ENCODE assay signal across 8 mouse cellular contexts in the genomic region with DNA sequence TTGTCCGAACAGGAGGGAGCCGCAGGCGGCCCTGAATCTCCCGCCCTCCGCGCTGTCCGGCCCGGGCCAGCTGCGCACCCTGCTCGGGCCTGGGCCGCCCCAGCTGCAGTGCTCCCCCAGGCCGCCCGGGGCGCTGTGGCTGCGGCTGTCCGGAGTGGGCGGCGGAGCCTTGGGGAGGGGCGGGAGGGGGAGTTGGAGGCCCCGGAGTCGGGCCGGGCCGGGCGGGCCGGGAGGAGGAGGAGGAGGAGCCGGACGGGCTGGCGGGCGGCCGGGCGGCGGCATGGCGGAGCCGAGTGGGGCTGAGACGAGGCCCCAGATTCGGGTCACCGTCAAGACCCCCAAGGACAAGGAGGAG. TPM values are rescaled to one million over a fixed set of nuclear protein-coding genes. Genes with fewer than 3 reads are reported as not detected.
DNase-seq lines count a peak whose midpoint lies in the region; ATAC-seq lines count a peak whose summit lies in the region.

A gene (plus strand): TSS at position 234 of the 355 bp plus-strand sequence.

- H3K4me2 ChIP-seq in hindbrain, embryonic 13.5 days: peak within 1 kb of the TSS; percentile 82

- no peaks in the 10 kb centered on the region for H3K27me3 ChIP-seq in hindbrain, embryonic 13.5 days

- peak within 1 kb of the TSS; percentile 95 for H3K27ac ChIP-seq in hindbrain, embryonic 13.5 days

- peak within 1 kb of the TSS; percentile 93 for H3K9ac ChIP-seq in hindbrain, embryonic 13.5 days

- under 1% methylated on average over 20 of the region's 37 CpGs for WGBS in hindbrain, embryonic 13.5 days

- ATAC-seq in hindbrain, embryonic 13.5 days (ENCODE audit: low FRiP score): peak; percentile 87

- no peaks in the 10 kb centered on the region for H3K9me3 ChIP-seq in hindbrain, embryonic 13.5 days

- peak; percentile 94 for DNase-seq in MN1 (ENCODE audit: low spot score)
- peak; percentile 93 to 95 for DNase-seq in cerebellum, postnatal 14 days
- DNase-seq in frontal cortex, postnatal 25 days (ENCODE audit: low spot score in 2 of 2): peak; percentile 72 to 81
- DNase-seq in layer of hippocampus, postnatal 25 days (ENCODE audit: extremely low spot score in 1 of 2, low spot score in 1 of 2): peak; percentile 87 to 95
- peak; percentile 92 for DNase-seq in lung, postnatal 25 days (ENCODE audit: low spot score)
- peak; percentile 77 for DNase-seq in retina, adult 2 months (ENCODE audit: low read depth, low spot score)
- peak; percentile 93 for DNase-seq in thymus, postnatal 25 days

- peaks cover 34% of the 10 kb centered on the region for H3K4me1 ChIP-seq in hindbrain, embryonic 13.5 days (replicated peaks)

- peak within 1 kb of the TSS; percentile 84 for H3K4me3 ChIP-seq in hindbrain, embryonic 13.5 days

- H3K36me3 ChIP-seq in hindbrain, embryonic 13.5 days: peaks cover 29% of the 10 kb centered on the region

RNA-seq across cellular contexts. Expression of the gene that starts here (rescaled TPM):
- polyA plus RNA-seq in hindbrain, embryonic 13.5 days (2015; fragmentation: Nextera tagmentation; extraction: Ambion mirVana): 36.7 and 38.3 TPM in 2 replicates
- total RNA-seq in layer of hippocampus, postnatal 25 days (2021): 100 to 1,000 TPM; 113 to 114 TPM

Comparison
In these comparisons a context has a peak if more than half of its experiments do, and no peak if none do; other contexts are left out.
1. Peak in every context shown above with its lines: DNase-seq, ATAC-seq, H3K4me3 ChIP-seq and H3K27ac ChIP-seq.